Mouse (Mus musculus) myocyte (in vitro differentiated cells): ENCODE results near the gene Mfn1.

Experiments
- CEBPB ChIP-seq: IDR thresholded peaks from 2 replicates; pipeline ENCODE4 v1.6.1; 2011; ENCODE audit warnings: mild to moderate bottlenecking, moderate library complexity; ENCODE audit not compliant: poor library complexity, insufficient read depth, severe bottlenecking
- E2F4 ChIP-seq: IDR thresholded peaks from one replicate; pipeline ENCODE4 v1.6.1; 2011; ENCODE audit warnings: mild to moderate bottlenecking, control low read depth, moderate library complexity; ENCODE audit not compliant: insufficient read depth
- MAX ChIP-seq: IDR thresholded peaks from one replicate; pipeline ENCODE4 v1.6.1; 2011; ENCODE audit warnings: low read depth, mild to moderate bottlenecking, control low read depth
- POLR2A ChIP-seq: IDR thresholded peaks from one replicate; pipeline ENCODE4 v1.6.1; 2011; ENCODE audit warnings: low read depth, mild to moderate bottlenecking, control low read depth, moderate library complexity; ENCODE audit not compliant: insufficient read length
- POLR2AphosphoS2 ChIP-seq: IDR thresholded peaks from one replicate; pipeline ENCODE4 v1.6.1; 2011; ENCODE audit warnings: low read depth, control low read depth; ENCODE audit not compliant: insufficient read length
- REST ChIP-seq: IDR thresholded peaks from one replicate; pipeline ENCODE4 v1.6.1; 2011; ENCODE audit warnings: mild to moderate bottlenecking, control low read depth, moderate library complexity; ENCODE audit not compliant: insufficient read depth, insufficient read length
- SRF ChIP-seq: IDR thresholded peaks from one replicate; pipeline ENCODE4 v1.6.1; 2011; ENCODE audit warnings: low read depth; ENCODE audit not compliant: control insufficient read depth, insufficient read length
- TCF12 ChIP-seq: IDR thresholded peaks from one replicate; pipeline ENCODE4 v1.6.1; 2011; ENCODE audit warnings: mild to moderate bottlenecking, control low read depth; ENCODE audit not compliant: poor library complexity, insufficient read depth, severe bottlenecking
- TCF3 ChIP-seq: IDR thresholded peaks from one replicate; pipeline ENCODE4 v1.6.1; 2011; ENCODE audit warnings: low read depth, control low read depth; ENCODE audit not compliant: insufficient read length
- USF1 ChIP-seq: IDR thresholded peaks from one replicate; pipeline ENCODE4 v1.6.1; 2011; ENCODE audit warnings: low read depth, mild to moderate bottlenecking, control low read depth, moderate library complexity

- TF ChIP-seq MAX (no peak), USF1 (no peak), POLR2AphosphoS2 (no peak), SRF (no peak), POLR2A (no peak), TCF3 (no peak), TCF12 (no peak), E2F4 (no peak), REST (no peak), CEBPB (no peak)
Observed at GRCm38 (mm10) chr3:32583489-32583888, 54.2 kb downstream of the Mfn1 start.
